Mouse (Mus musculus): ENCODE results near the gene Crtc3. TPM values are rescaled to one million over a fixed set of nuclear protein-coding genes. Genes with fewer than 3 reads are reported as not detected.

The Crtc3 gene
- total RNA-seq, 2 experiments from 2014 or later: 12.1 to 15.7 TPM

GRCm38 (mm10) chr7:80646093-80647025, 42.3 kb downstream of the Crtc3 start:
- DNase-seq (ENCODE audit: low spot score in 2 of 2): no peak
- intact Hi-C loops (cut with DNase I): no loop called here

- intact Hi-C loops (cut with DNase I): no loop called here
- DNase-seq (ENCODE audit: low spot score in 2 of 2): no peak
These were observed 45.6 kb downstream of the Crtc3 start for GRCm38 (mm10) chr7:80642976-80643666.

GRCm38 (mm10) chr7:80642552-80642951, 46.1 kb downstream of the Crtc3 start:
- DNase-seq (ENCODE audit: low spot score in 2 of 2): no peak
- intact Hi-C loops (cut with DNase I): no loop called here

GRCm38 (mm10) chr7:80641899-80642298, 46.8 kb downstream of the Crtc3 start:
- intact Hi-C loops (cut with DNase I): no loop called here
- DNase-seq (ENCODE audit: low spot score in 2 of 2): no peak

- no peak for DNase-seq (ENCODE audit: low spot score in 2 of 2)
- intact Hi-C loops (cut with DNase I): no loop called here
These were observed 47.2 kb downstream of the Crtc3 start for GRCm38 (mm10) chr7:80641497-80641896.

- no peak for DNase-seq (ENCODE audit: low spot score in 2 of 2)
- intact Hi-C loops (cut with DNase I): loop anchor here (5.0 kb wide), 1 partner anchor 47 kb away; the partner anchor contains the start of gene Crtc3
These were observed 48.7 kb downstream of the Crtc3 start for GRCm38 (mm10) chr7:80639981-80640380.

- no peak for DNase-seq (ENCODE audit: low spot score in 2 of 2)
- intact Hi-C loops (cut with DNase I): loop anchor here (5.0 kb wide), 1 partner anchor 49 kb away; the partner anchor contains the start of gene Crtc3
These were observed 50.2 kb downstream of the Crtc3 start for GRCm38 (mm10) chr7:80638460-80638859.

- DNase-seq (ENCODE audit: low spot score in 2 of 2): peak; percentile 35 to 50
- intact Hi-C loops (cut with DNase I): loop anchor here (5.0 kb wide), 1 partner anchor 50 kb away; the partner anchor contains the start of gene Crtc3
These were observed 51.5 kb downstream of the Crtc3 start for GRCm38 (mm10) chr7:80636953-80637800.

GRCm38 (mm10) chr7:80636288-80636952, 52.3 kb downstream of the Crtc3 start:
- intact Hi-C loops (cut with DNase I): loop anchor here (5.0 kb wide), 1 partner anchor 51 kb away; the partner anchor contains the start of gene Crtc3
- no peak for DNase-seq (ENCODE audit: low spot score in 2 of 2)

- DNase-seq (ENCODE audit: low spot score in 2 of 2): no peak
- intact Hi-C loops (cut with DNase I): loop anchor here (5.0 kb wide), 1 partner anchor 51 kb away; the partner anchor contains the start of gene Crtc3
These were observed 52.8 kb downstream of the Crtc3 start for GRCm38 (mm10) chr7:80635866-80636265.

GRCm38 (mm10) chr7:80634741-80635140, 53.9 kb downstream of the Crtc3 start:
- intact Hi-C loops (cut with DNase I): loop anchor here (5.0 kb wide), 1 partner anchor 53 kb away; the partner anchor contains the start of gene Crtc3
- DNase-seq (ENCODE audit: low spot score in 2 of 2): no peak

- no peak for DNase-seq (ENCODE audit: low spot score in 2 of 2)
- intact Hi-C loops (cut with DNase I): no loop called here
These were observed 55.0 kb downstream of the Crtc3 start for GRCm38 (mm10) chr7:80633635-80634034.

- DNase-seq (ENCODE audit: low spot score in 2 of 2): no peak
- intact Hi-C loops (cut with DNase I): no loop called here
These were observed 56.7 kb downstream of the Crtc3 start for GRCm38 (mm10) chr7:80631993-80632392.

- no peak for DNase-seq (ENCODE audit: low spot score in 2 of 2)
- intact Hi-C loops (cut with DNase I): no loop called here
These were observed 57.3 kb downstream of the Crtc3 start for GRCm38 (mm10) chr7:80631405-80631804.

- intact Hi-C loops (cut with DNase I): no loop called here
- DNase-seq (ENCODE audit: low spot score in 2 of 2): no peak
These were observed 59.3 kb downstream of the Crtc3 start for GRCm38 (mm10) chr7:80629369-80629768.

GRCm38 (mm10) chr7:80628708-80629183, 59.9 kb downstream of the Crtc3 start:
- DNase-seq (ENCODE audit: low spot score in 2 of 2): peak; percentile 20 to 39
- intact Hi-C loops (cut with DNase I): no loop called here

GRCm38 (mm10) chr7:80626943-80627342, 61.7 kb downstream of the Crtc3 start:
- DNase-seq (ENCODE audit: low spot score in 2 of 2): no peak
- intact Hi-C loops (cut with DNase I): no loop called here

GRCm38 (mm10) chr7:80625841-80626240, 62.8 kb downstream of the Crtc3 start:
- intact Hi-C loops (cut with DNase I): no loop called here
- no peak for DNase-seq (ENCODE audit: low spot score in 2 of 2)

GRCm38 (mm10) chr7:80623276-80623675, 65.4 kb downstream of the Crtc3 start:
- intact Hi-C loops (cut with DNase I): no loop called here
- no peak for DNase-seq (ENCODE audit: low spot score in 2 of 2)

All from left cerebral cortex, postnatal 36 days (tissue).